Mouse (Mus musculus) embryonic facial prominence, embryonic 13.5 days (tissue): ENCODE results near the gene Spint5. TPM values are rescaled to one million over a fixed set of nuclear protein-coding genes. Genes with fewer than 3 reads are reported as not detected.

Experiments used
- ATAC-seq: fragments of 200-750 bp; cut with Nextera tagmentation; 2 replicates; pipeline ENCODE4 v1.8.0; 2017; ENCODE audit warnings: low read depth; ENCODE audit not compliant: insufficient number of reproducible peaks, insufficient read depth, low FRiP score, low TSS enrichment
- H3K27ac ChIP-seq: fragments of 300-500 bp; sonication (generic); 2 replicates; pipeline ENCODE4 v1.5.1; 2015; ENCODE audit warnings: moderate library complexity, mild to moderate bottlenecking, inconsistent platforms
- H3K27me3 ChIP-seq: fragments of 300-500 bp; sonication (generic); 2 replicates; pipeline ENCODE4 v1.6.1; 2015; ENCODE audit warnings: mild to moderate bottlenecking, inconsistent platforms
- H3K36me3 ChIP-seq: fragments of 300-500 bp; sonication (generic); 2 replicates; pipeline ENCODE4 v1.6.1; 2015; ENCODE audit warnings: mild to moderate bottlenecking, inconsistent platforms
- H3K4me1 ChIP-seq: fragments of 300-500 bp; sonication (generic); 2 replicates; pipeline ENCODE4 v1.6.1; 2015; ENCODE audit warnings: inconsistent platforms
- H3K4me2 ChIP-seq: fragments of 300-500 bp; sonication (generic); 2 replicates; pipeline ENCODE4 v1.6.1; 2015; ENCODE audit warnings: moderate library complexity, mild to moderate bottlenecking, inconsistent platforms
- H3K4me3 ChIP-seq: fragments of 300-500 bp; sonication (generic); 2 replicates; pipeline ENCODE4 v1.5.1; 2015; ENCODE audit warnings: mild to moderate bottlenecking, inconsistent platforms
- H3K9ac ChIP-seq: fragments of 300-500 bp; sonication (generic); 2 replicates; pipeline ENCODE4 v1.6.1; 2015; ENCODE audit warnings: mild to moderate bottlenecking, inconsistent platforms
- H3K9me3 ChIP-seq: fragments of 300-500 bp; sonication (generic); 2 replicates; pipeline ENCODE4 v1.6.1; 2016; ENCODE audit warnings: inconsistent platforms
- WGBS: fragments of 180-500 bp; shearing (Covaris S2); methylation state at CpG from one replicate; pipeline ENCODE4 v1.1.7; 2015; ENCODE audit warnings: mixed read lengths; 5-methylcytosine and 5-hydroxymethylcytosine counted together
- polyA plus RNA-seq: library from polyadenylated mRNA; unstranded; fragments of >200 nt; fragmentation: Nextera tagmentation; extraction: Ambion mirVana; gene quantifications from 2 replicates; pipeline ENCODE4 v1.2.1, GENCODE M21; 2015

The Spint5 gene
- polyA plus RNA-seq, result not detected in 2 replicates

DNA sequence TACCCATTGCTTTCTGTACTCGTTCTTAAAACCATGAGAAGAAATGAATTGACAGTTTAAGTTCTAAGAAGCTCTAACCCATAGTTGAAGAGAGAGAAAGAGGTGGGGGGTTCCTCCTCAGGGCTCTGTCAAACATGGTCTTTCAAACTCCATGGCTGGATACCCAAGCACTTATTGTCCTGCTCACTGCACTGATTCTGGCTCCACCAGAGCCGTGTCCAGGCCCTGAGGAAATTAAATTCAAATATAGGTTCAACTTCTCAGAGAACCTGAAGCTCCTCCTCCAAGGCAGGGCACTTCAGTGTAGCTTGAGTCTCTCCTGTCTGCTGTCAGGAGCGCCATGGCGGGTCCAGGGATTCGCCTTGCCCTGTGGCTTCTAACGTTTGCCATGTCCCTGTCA lies at the start of gene Spint5:
Spint5 (plus strand) TSS at position 301 of the 400 bp plus-strand sequence.
- H3K9ac ChIP-seq, result no peak within 1 kb of the TSS
- no peaks in the 10 kb centered on the region for H3K27me3 ChIP-seq
- no peaks in the 10 kb centered on the region for H3K4me1 ChIP-seq
- H3K9me3 ChIP-seq, result no peaks in the 10 kb centered on the region
- H3K36me3 ChIP-seq, result no peaks in the 10 kb centered on the region
- ATAC-seq, result no peak
- H3K27ac ChIP-seq, result no peak within 1 kb of the TSS
- 72% methylated on average over 6 of the region's 6 CpGs for WGBS
- no peak within 1 kb of the TSS for H3K4me3 ChIP-seq
- no peak within 1 kb of the TSS for H3K4me2 ChIP-seq

GRCm38 (mm10) chr2:164670261-164670660 lies 44.8 kb upstream of the Spint5 start:
- 82% methylated on average over 5 of the region's 5 CpGs for WGBS
- Histone ChIP-seq H3K9ac (no peak overlapping the region), H3K36me3 (no peaks in the 10 kb centered on the region), H3K9me3 (no peaks in the 10 kb centered on the region), H3K4me2 (no peak overlapping the region), H3K4me3 (no peak overlapping the region), H3K27me3 (no peaks in the 10 kb centered on the region), H3K4me1 (no peaks in the 10 kb centered on the region), H3K27ac (no peak overlapping the region)
- no peak for ATAC-seq

DNA sequence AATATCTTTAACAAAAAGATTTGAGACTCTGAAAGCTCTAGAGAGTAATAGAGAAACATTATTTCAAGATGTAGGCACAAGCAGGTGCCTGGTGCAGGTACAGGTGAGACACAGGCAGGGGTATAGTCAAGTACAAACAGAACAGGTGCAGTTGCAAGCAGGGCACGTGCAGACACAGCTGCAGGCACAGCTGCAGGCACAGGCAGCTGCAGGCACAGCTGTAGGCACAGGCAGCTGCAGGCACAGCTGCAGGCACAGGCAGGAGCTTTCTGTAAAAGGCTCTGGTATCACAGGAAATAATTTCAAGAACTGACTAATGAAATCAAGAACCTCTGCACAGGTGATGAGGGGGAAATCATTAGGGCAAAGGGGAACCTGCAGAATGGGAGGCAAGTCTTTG lies 44.2 kb upstream of the Spint5 start:
- 13% methylated on average over 1 of the region's 1 CpGs for WGBS
- no peak overlapping the region for H3K27ac ChIP-seq
- no peaks in the 10 kb centered on the region for H3K9me3 ChIP-seq
- H3K9ac ChIP-seq, result no peak overlapping the region
- H3K27me3 ChIP-seq, result no peaks in the 10 kb centered on the region
- H3K36me3 ChIP-seq, result no peaks in the 10 kb centered on the region
- no peak overlapping the region for H3K4me3 ChIP-seq
- H3K4me1 ChIP-seq, result no peaks in the 10 kb centered on the region
- no peak overlapping the region for H3K4me2 ChIP-seq
- no peak for ATAC-seq

GRCm38 (mm10) chr2:164673987-164674386 lies 41.1 kb upstream of the Spint5 start, which contains the start of gene Wfdc11:
Wfdc11 (minus strand) TSS chr2:164674087.
- H3K4me2 ChIP-seq, result no peak within 1 kb of the TSS
- 72% methylated on average over 7 of the region's 7 CpGs for WGBS
- no peak within 1 kb of the TSS for H3K9ac ChIP-seq
- H3K4me1 ChIP-seq, result 0 out of 2 replicates have a peak, but pooled peaks cover 3% of the 10 kb centered on the region
- ATAC-seq, result no peak
- H3K27me3 ChIP-seq, result no peaks in the 10 kb centered on the region
- H3K4me3 ChIP-seq, result no peak within 1 kb of the TSS
- no peak within 1 kb of the TSS for H3K27ac ChIP-seq
- no peaks in the 10 kb centered on the region for H3K9me3 ChIP-seq
- H3K36me3 ChIP-seq, result no peaks in the 10 kb centered on the region

DNA sequence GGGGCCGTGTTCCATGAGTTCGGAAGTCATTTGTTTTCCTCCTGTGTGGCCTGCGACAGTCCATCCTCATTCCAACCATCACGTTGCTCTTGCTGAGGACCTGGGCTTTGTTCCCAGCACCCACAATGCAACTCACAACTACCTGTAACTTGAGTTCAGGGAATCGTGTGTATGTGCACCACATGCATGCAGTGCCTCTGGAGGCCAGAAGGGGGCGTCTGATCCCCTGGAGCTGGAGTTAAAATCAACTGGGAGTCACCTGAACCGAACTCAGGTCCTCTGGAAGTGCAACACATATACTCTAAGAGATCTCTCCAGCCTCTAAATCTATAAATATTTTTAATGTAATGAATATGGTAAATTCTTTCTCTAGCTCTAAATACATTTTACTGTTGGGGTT lies 39.0 kb upstream of the Spint5 start:
- Histone ChIP-seq H3K36me3 (no peaks in the 10 kb centered on the region), H3K9ac (no peak overlapping the region), H3K27me3 (no peaks in the 10 kb centered on the region), H3K4me3 (no peak overlapping the region), H3K9me3 (no peaks in the 10 kb centered on the region), H3K4me2 (no peak overlapping the region), H3K4me1 (0 out of 2 replicates have a peak, but pooled peaks cover 8% of the 10 kb centered on the region), H3K27ac (no peak overlapping the region)
- WGBS, result 78% methylated on average over 7 of the region's 7 CpGs
- no peak for ATAC-seq

- H3K4me1 ChIP-seq, result 0 out of 2 replicates have a peak, but pooled peaks cover 8% of the 10 kb centered on the region
- 82% methylated on average over 16 of the region's 16 CpGs for WGBS
- H3K4me2 ChIP-seq, result no peak overlapping the region
- H3K9ac ChIP-seq, result no peak overlapping the region
- no peak overlapping the region for H3K27ac ChIP-seq
- ATAC-seq, result no peak
- no peaks in the 10 kb centered on the region for H3K27me3 ChIP-seq
- H3K9me3 ChIP-seq, result no peaks in the 10 kb centered on the region
- H3K36me3 ChIP-seq, result no peaks in the 10 kb centered on the region
- H3K4me3 ChIP-seq, result no peak overlapping the region
These were observed 38.0 kb upstream of the Spint5 start for GRCm38 (mm10) chr2:164676916-164677685.

DNA sequence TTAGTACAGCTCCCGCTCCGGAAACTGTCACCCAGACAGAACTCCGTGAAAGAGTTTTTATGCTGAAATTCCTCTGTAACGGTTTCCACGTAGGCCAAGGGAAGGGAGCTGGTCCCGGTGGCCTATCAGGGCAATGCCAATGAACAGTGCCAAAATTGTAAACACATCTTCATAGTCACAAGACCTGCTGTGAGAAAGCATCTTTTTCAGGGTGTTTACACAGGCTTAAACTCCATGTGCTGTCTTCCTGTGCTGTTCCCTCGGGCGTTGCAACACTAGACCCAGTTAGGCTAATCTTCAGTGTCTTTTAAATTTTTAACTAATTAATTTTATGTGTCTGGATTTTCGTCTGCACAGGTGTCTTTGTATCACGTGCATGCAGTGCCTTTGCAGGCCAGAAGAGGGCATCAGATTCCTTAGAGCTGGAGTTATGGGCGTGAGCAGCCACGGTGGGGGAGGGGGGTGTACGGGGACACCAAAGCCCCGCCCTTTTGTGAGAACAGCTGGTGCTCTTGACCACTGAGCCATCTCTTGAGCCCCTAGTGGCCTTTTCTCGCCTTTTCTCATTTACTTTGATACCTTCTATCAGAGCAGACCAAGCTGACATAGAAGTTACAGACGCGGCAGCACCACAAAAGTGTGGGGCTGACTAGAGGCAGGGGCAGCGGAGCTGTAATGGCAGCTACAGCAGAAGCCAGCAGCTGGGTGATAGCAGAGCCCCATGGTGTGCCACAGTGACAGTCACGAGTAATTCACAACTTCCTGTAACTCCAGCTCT lies 36.1 kb upstream of the Spint5 start:
- Histone ChIP-seq H3K9ac (0 out of 2 replicates have a peak overlapping the region, but pooled peaks have one; percentile 32), H3K27ac (no peak overlapping the region), H3K9me3 (no peaks in the 10 kb centered on the region), H3K36me3 (no peaks in the 10 kb centered on the region), H3K4me1 (0 out of 2 replicates have a peak, but pooled peaks cover 8% of the 10 kb centered on the region), H3K4me3 (peak overlapping the region; percentile 39), H3K4me2 (peak overlapping the region; percentile 58), H3K27me3 (no peaks in the 10 kb centered on the region)
- WGBS, result 21% methylated on average over 19 of the region's 19 CpGs
- no peak for ATAC-seq

DNA sequence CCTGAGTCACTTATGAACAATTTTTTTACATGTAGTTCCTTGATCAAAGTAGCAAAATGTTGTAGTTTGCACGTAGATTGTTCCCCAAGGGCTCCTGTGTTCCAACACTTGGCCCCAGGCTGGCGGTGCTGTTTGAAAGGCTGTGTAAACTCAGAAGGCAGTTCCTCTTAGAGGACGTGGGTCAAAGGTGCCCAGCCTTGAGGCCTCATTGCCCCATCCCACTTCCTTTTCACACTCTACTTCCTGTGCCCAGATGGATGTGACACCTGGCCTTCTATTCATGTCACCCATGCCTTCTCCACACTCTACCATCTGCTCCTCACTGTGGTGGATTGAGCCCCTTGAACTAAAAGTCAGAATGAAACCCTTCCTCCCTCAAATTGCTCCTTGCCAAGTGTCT lies 35.2 kb upstream of the Spint5 start:
- WGBS, result 27% methylated on average over 3 of the region's 3 CpGs
- ATAC-seq, result no peak
- Histone ChIP-seq H3K27ac (no peak overlapping the region), H3K4me3 (no peak overlapping the region), H3K4me1 (0 out of 2 replicates have a peak, but pooled peaks cover 8% of the 10 kb centered on the region), H3K9me3 (no peaks in the 10 kb centered on the region), H3K27me3 (no peaks in the 10 kb centered on the region), H3K36me3 (no peaks in the 10 kb centered on the region), H3K4me2 (no peak overlapping the region), H3K9ac (no peak overlapping the region)

GRCm38 (mm10) chr2:164684807-164685206 lies 30.3 kb upstream of the Spint5 start, which contains the start of gene Wfdc13:
Wfdc13 (plus strand) TSS chr2:164685107.
- Histone ChIP-seq H3K4me2 (no peak within 1 kb of the TSS), H3K9me3 (no peaks in the 10 kb centered on the region), H3K27me3 (no peaks in the 10 kb centered on the region), H3K4me3 (no peak within 1 kb of the TSS), H3K36me3 (no peaks in the 10 kb centered on the region), H3K4me1 (no peaks in the 10 kb centered on the region), H3K9ac (no peak within 1 kb of the TSS), H3K27ac (no peak within 1 kb of the TSS)
- WGBS, result 61% methylated on average over 3 of the region's 3 CpGs
- ATAC-seq, result no peak

GRCm38 (mm10) chr2:164698201-164698600 lies 16.9 kb upstream of the Spint5 start, which contains the start of gene Spint4:
Spint4 (plus strand) TSS chr2:164698501.
- H3K9ac ChIP-seq, result no peak within 1 kb of the TSS
- H3K4me3 ChIP-seq, result no peak within 1 kb of the TSS
- H3K36me3 ChIP-seq, result no peaks in the 10 kb centered on the region
- 77% methylated on average over 4 of the region's 4 CpGs for WGBS
- H3K27me3 ChIP-seq, result no peaks in the 10 kb centered on the region
- no peaks in the 10 kb centered on the region for H3K9me3 ChIP-seq
- no peak within 1 kb of the TSS for H3K27ac ChIP-seq
- H3K4me2 ChIP-seq, result no peak within 1 kb of the TSS
- no peak for ATAC-seq
- H3K4me1 ChIP-seq, result no peaks in the 10 kb centered on the region

DNA sequence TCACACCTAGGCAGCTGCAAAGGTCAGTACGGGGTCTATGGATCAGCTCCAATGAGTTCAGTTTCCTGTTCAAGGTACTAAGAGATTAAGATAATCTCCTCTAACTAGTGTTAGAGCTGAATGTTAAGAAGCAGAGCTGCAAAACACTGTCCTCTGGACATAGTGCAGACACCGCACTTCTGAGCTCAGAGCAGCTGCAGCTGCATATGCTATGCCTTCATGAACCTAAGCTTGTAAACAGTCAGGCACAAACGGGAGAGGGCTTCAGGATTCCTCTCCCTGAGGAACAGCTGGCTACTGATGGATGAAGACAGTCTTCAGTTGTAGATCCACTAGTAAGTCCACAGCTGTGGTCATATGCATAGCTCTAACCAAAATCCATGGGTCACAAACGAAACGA lies 14.1 kb upstream of the Spint5 start:
- H3K9me3 ChIP-seq, result no peaks in the 10 kb centered on the region
- no peak overlapping the region for H3K4me3 ChIP-seq
- H3K4me1 ChIP-seq, result no peaks in the 10 kb centered on the region
- no peak for ATAC-seq
- no peak overlapping the region for H3K4me2 ChIP-seq
- no peaks in the 10 kb centered on the region for H3K27me3 ChIP-seq
- 76% methylated on average over 5 of the region's 5 CpGs for WGBS
- no peak overlapping the region for H3K9ac ChIP-seq
- no peaks in the 10 kb centered on the region for H3K36me3 ChIP-seq
- H3K27ac ChIP-seq, result no peak overlapping the region
